Mouse (Mus musculus): ENCODE measurements at regions not wholly inside any gene's neighbourhood (a gene's known extent, or its start where the extent isn't known, plus 50 kb on each side); places are given as distances from the start of the nearest gene placed in this dataset.
"Not testable (repeated sequence)": the region's sequence is repeated elsewhere in the genome, so short reads cannot be mapped to it uniquely, and the experiment has no call there.

DNA sequence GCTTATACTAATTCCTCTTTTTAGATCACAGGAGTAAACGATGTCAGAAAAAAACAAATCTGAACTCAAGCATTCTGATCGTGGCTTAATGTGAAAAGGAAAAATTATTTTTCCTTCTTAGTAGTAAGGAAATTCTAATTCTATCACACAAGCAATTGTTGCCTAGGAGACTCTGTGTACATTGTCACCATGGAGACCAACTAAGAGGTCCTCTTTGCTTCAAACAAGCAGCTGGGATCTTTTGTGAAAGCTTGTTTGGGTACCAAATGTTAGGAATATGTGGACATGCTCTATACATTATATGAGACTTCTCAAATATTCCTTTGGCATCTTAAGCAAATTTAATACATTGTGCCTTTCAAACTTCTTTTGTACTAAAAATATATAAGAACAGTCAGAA lies 345.9 kb upstream of the Atp10a start:
- DNase-seq (ENCODE audit: low spot score in 2 of 2): peak in 1 of 2 experiments; percentile 3

DNA sequence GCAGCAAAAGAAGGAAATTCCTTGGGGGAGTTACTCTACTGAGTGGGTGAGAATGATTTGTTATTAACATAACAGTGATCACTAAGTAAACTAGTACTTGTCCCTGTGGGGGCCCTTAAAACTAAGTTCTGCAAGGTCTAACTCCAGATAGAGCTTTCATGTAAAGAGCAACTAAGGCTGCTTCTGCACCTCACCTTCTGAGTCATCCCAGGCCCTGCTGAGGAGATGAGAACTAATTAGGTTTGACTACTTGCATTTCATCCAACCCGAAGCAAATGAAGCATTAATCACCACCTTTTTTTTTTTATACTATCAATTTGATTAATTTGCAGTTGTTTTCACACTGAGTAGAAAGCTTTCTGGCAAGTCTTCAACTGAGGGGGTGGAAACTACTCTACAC lies 333.6 kb upstream of the Atp10a start:
- DNase-seq (ENCODE audit: low spot score in 2 of 2): no peak

DNA sequence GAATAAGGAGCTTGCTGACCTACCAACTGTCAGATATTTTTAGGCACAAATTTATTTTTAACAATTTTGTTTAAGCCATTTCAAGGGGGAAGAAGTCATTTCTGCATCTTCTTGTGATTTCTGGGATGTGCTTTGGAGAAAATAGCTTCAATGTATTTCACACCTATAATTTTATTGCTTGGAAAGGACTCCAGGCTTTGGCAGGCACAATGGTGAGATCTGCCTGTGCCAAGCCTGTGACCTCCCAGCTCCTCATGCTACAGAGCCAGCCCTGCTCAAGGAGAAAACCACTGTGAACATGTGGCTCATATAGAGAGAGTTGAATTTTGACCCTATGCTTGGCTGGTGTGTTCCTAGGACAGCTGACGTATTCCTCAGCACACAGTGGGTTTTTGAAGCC lies 288.6 kb upstream of the Atp10a start:
- peak in 1 of 2 experiments; percentile 15 for DNase-seq (ENCODE audit: low spot score in 2 of 2)

- DNase-seq (ENCODE audit: low spot score in 2 of 2): peak; percentile 55 to 61
Observed at GRCm38 (mm10) chr7:58383401-58383800, 272.6 kb upstream of the Atp10a start.

DNA sequence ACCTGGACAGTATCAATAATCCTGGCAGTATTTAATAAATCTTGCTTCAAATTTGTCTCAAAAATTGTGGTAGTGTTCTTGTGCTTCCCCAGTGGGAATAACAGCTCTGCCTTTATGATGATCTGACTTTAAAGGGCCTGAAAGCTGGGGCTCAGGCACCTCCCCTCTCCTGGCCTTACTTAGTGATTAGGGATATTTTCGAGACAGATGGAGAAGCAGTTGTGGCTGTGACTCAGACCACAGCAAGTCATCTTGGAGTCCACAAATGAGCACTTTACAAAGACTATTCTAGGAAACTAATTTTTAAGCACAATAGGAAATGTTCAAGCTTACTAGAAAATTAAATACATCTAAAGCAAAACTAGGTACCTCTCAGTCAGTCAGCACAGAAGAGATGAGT lies 267.6 kb upstream of the Atp10a start:
- DNase-seq (ENCODE audit: low spot score in 2 of 2): no peak

DNA sequence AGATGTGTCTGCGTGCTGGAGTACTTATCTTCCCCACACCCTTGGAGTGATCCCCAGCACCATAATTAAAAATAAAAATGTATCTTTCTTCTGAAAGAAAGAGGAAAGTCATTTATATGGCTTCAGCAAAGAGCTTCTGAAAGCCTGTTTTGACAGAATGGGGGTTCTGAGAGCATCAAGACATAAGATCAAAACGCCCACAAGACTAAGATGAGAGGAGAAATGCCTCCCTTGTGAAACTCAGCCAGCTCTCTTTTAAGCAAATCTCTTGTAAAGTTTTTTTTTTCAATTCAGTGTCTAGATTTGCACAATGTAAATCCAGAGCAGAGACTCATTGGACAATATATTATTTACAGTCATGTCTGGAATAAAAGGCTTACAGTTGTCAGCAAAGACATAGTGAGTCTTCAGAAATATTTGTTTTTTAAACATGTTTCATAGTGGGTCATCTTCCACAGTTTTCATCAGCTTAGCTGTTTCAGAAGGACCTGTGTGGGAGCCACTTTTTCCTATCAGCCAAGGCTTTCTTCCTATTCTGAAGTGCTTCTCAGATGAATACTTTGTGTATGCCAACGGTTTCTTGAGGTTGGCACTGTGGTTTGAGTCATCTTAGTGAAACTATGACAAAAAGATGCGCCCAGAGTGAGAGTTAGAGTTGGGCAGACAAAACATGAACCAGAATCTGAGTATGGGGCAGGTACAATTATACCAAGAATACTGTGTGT lies 263.4 kb upstream of the Atp10a start:
- no peak for DNase-seq (ENCODE audit: low spot score in 2 of 2)

DNA sequence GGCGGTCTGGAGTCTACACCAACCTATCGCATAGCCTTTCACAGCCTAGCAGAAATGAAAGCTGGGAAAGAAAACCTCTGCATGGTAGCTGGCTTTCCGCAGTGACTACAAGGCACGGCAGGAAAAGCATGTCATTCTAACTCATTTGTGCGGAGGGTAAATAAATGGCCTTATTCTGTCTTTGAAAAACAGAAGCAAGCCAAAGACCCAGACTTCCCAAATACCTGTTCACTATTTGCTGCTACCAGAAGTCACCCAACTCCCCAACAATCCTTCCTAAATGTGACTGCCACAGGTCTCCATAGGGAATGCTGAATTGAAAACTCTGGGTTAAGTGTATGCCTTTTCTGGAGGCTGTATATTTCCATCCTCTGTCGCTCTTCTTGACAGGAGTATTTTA lies 258.0 kb upstream of the Atp10a start:
- no peak for DNase-seq (ENCODE audit: low spot score in 2 of 2)

DNA sequence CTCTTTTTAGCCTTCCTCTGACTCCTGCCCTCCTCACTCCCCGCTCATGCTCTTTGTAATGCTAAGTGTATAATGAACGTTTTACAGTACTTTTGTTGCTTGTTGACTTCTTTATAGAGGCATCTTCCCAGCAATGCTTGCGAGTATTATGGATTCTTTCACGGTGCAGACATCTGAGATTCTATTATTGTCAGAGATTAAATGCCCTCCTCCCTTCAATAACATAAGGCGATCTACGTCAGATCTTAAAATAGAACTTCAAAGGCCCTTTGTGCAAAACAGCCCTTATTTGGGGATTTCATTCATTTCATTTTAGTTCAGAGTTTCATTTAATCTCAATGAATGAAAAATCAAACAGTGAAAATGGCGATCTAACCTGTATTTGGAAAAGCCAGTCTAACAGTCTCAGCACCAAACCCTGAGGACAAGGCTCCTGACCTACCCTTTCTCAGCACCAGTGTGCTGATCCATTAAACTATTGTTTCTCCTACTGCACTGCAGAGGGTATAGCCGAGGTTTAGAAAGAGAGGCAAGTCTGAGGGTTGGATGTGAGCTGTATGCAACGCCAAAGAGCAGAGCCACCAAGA lies 257.3 kb upstream of the Atp10a start:
- peak; percentile 13 to 24 for DNase-seq (ENCODE audit: low spot score in 2 of 2)

DNA sequence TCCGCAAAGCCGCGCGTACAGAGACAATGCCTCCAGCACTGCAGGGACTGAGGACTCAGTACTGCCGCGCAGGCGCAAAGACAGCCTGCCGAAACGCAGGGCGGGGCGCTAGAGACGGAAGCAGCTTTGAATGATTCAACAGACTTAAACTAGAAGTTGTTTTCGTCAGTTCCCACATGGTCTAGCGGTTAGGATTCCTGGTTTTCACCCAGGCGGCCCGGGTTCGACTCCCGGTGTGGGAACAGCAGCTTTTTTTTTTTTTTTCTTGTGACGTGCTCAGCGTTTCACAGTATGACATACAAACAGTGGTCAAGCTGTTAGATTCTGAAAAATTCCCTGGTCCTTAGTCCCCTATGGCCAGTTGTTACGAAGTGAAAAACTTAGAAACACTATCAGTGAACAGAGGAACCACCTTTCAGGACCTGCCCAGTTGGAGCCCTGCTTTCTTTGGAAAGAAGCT lies 256.8 kb upstream of the Atp10a start:
- DNase-seq (ENCODE audit: low spot score in 2 of 2): peak; percentile 98

GRCm38 (mm10) chr7:58399651-58400050 lies 256.3 kb upstream of the Atp10a start:
- DNase-seq (ENCODE audit: low spot score in 2 of 2): no peak

DNA sequence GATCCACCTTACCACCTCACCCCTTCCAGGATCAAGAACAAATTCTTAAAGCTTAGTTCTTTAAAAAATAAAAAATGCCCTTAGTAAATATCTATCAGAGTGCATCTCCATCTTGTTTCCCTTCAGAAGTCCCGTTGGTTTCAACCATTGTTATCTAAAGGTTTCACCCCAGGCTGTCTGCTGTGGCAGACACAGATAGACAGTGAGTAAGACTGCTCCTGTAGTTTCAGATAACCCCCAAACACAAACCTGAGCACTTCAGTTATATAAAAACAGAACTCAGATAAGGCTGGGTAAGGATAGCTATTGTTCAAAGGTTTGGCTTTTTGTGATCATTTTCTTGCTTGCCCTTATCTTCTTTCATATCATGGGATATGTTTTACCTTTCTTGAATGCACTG lies 255.4 kb upstream of the Atp10a start:
- DNase-seq (ENCODE audit: low spot score in 2 of 2): no peak

GRCm38 (mm10) chr7:58436888-58437625 lies 218.9 kb upstream of the Atp10a start:
- no peak for DNase-seq (ENCODE audit: low spot score in 2 of 2)

GRCm38 (mm10) chr7:58442535-58443184 lies 213.3 kb upstream of the Atp10a start:
- no peak for DNase-seq (ENCODE audit: low spot score in 2 of 2)

DNA sequence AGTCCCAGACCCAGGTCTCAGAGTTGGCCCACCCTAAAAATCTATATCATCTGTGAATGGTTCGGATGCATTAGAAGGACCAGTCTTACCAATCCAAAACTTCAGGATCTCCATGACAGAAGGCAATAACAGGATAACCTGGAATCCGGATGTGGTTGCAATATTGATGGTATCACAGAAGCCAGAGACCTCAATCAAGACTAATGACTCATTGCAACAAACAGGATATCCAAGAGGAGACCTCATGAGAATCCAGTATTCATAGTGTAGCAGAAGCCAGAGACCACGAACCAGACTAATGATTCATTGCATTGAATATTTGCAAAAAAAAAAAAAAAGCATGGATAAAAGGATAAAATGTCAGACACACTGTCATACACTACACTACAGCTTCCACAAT lies 212.7 kb upstream of the Atp10a start:
- DNase-seq (ENCODE audit: low spot score in 2 of 2): no peak

DNA sequence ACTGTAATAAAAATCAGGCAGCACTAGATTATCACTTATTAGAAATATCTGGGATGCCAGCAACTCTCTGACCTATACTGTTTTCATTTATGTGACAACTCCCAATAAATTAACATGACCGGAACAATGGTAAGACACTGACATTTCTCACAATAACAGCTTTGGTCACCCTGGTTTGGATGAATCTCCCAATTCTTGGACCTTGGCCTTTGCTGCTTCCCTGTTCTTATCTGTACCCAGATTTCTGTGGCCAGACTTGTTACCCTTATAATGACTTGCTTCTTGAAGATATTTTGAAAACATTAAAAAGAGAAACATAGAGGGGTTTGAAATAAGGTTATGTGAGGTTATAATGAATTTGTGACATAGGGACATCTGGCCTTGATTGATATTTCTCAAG lies 210.2 kb upstream of the Atp10a start:
- no peak for DNase-seq (ENCODE audit: low spot score in 2 of 2)

- no peak for DNase-seq (ENCODE audit: low spot score in 2 of 2)
Observed at GRCm38 (mm10) chr7:58446261-58446660, 209.7 kb upstream of the Atp10a start.

GRCm38 (mm10) chr7:58448727-58449126 lies 207.2 kb upstream of the Atp10a start:
- no peak for DNase-seq (ENCODE audit: low spot score in 2 of 2)

DNA sequence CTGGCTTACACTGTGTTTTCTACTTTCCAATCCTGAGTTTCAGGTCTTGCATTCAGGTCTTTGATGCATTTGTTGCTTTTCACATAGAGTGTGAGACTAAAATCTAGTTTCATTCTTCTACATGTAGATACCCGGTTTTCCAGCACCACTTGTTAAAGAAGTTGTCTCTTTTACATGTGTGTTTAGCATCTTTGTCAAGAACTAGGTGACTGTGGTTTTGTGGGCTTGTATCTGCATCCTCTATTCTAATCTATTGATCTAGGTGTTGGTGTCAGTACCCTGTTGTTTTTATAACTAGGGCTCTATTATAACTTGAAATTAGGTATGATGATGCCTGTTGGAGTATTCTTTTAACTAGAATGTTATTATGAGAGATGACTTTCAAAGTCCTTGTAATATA lies 204.0 kb upstream of the Atp10a start:
- DNase-seq (ENCODE audit: low spot score in 2 of 2): no peak

DNA sequence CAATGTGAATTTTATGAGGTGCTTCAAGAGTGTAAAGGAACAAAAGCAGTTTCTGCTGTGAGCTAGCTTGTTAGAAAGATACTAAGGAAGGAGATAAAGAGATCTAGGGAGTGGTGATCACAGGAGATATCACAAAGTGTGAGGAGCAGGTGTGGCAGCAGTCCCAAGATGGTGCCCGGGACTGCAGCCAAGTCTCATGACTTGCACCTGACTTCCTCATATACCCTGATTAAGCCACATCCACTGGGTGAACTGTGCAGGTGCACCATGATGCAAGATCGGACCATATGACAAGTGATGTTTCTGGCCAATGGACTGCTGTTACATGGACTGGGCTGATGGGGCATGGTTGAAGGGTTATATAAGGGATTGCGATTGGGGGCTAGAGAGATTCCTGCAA lies 197.8 kb upstream of the Atp10a start:
- not testable (repeated sequence) for DNase-seq (ENCODE audit: low spot score in 2 of 2)

DNA sequence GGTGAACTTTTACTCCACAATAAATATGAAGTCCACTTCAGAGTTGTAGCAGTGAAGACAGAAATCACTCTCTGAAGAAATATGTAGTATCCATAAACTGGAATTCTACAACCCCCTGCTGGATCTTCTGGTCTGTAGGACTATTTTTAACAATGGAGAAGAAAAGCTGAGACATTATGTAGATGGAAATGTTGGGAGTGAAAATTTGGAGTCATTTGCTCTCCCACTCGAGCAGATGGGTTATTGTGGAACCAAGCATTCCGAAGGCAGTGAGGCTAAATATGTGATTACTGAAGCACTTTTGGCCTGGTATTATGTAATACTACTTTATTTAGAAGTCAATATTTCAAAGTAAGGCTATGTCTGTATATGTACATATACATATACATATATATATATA lies 195.0 kb upstream of the Atp10a start:
- peak; percentile 11 to 12 for DNase-seq (ENCODE audit: low spot score in 2 of 2)

DNA sequence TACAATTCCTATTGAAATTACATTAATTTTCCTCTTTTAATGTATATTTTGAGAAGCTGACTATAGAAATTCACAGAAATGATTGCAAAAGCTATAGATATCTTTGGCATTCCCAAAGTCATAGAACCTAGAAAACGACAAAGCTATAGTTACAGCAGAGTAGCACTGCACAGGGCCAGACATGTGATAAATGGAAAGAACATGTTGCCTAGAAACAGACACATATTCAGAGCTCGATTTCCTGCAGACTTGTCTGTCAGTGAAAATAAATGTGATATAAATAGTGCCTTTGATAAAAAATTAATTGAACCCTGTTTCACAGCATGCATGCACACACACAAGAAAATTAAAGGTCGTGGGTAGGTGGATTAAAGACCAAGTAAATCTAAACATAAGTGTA lies 182.8 kb upstream of the Atp10a start:
- peak; percentile 14 to 31 for DNase-seq (ENCODE audit: low spot score in 2 of 2)

GRCm38 (mm10) chr7:58475139-58475538 lies 180.8 kb upstream of the Atp10a start:
- no peak for DNase-seq (ENCODE audit: low spot score in 2 of 2)
